Mouse (Mus musculus): Measurements from ENCODE around the gene Vmn1r24. TPM values are rescaled to one million over a fixed set of nuclear protein-coding genes. Genes with fewer than 3 reads are reported as not detected.
"Not testable (repeated sequence)": the region's sequence is repeated elsewhere in the genome, so short reads cannot be mapped to it uniquely, and the experiment has no call there.

Gene Vmn1r24
- total RNA-seq (2021) (not detected), polyA plus RNA-seq (2012; rRNA removed) (not detected in 2 replicates)
- long read RNA-seq, result 0 reads

DNA sequence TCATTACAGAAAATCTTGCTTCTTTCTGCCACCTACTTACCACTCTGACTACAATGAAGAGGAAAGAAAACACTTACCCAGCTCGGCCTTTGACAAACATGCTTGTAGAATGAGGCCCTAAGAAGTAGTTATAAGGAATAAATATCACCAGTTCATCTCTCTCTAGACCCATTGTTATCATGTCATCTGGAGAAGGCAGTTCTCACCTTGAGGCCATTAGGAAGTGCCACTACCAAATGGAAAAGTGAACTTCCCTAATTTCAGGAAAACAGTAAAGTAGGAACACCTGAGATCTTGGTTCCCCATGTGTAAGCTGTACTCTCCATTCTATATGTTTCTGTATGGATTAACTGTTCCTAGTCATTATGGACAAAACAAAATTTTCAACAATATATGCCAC is at the start of gene Vmn1r24:
TSS of gene Vmn1r24 (minus strand) at position 101 of the 400 bp plus-strand sequence.
- H3K79me2 ChIP-seq (replicated peaks; ENCODE audit: control insufficient read depth, insufficient read depth, low read length); H3K36me3 ChIP-seq (ENCODE audit: control insufficient read depth, insufficient read depth, low read length); DNase-seq; H3K4me1 ChIP-seq (ENCODE audit: control insufficient read depth, insufficient read depth, low read length); H3K27ac ChIP-seq; intact Hi-C loops (cut with DNase I); H3K4me3 ChIP-seq; H3K9ac ChIP-seq (ENCODE audit: low read depth, low read length); H3K27me3 ChIP-seq (ENCODE audit: control insufficient read depth, insufficient read depth, low read length): not testable (repeated sequence)
- WGBS, result 61% methylated on average over 1 of the region's 1 CpGs

DNA sequence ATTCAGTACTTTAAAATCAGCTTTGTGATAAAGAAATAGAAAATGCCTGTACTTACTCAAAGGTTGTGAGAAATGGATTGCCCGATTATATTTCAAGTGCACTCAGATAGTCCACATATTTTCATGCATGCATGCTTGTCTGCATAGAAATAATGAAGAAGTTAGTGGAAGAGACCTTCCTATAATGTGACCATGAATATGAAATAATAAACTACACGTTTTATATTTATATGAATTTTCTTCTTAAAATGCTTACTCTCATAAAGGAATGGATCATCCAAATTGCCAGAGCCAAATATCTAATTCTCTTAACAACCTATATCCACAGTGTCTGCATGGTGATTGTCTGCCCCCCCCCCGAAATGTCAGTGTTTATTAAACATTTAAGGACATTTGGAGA is 19.4 kb upstream of the Vmn1r24 start, which contains the start of gene Vmn1r25:
TSS of gene Vmn1r25 (minus strand) at position 101 of the 400 bp plus-strand sequence.
- no peak within 1 kb of the TSS for H3K9ac ChIP-seq (ENCODE audit: low read depth, low read length)
- 53% methylated on average over 3 of the region's 3 CpGs for WGBS
- intact Hi-C loops (cut with DNase I), result loop anchor here (10.0 kb wide), 1 partner anchor 464 kb away; the partner anchor contains the start of gene Vmn1r30
- no peaks in the 10 kb centered on the region for H3K79me2 ChIP-seq (replicated peaks; ENCODE audit: control insufficient read depth, insufficient read depth, low read length)
- no peaks in the 10 kb centered on the region for H3K36me3 ChIP-seq (ENCODE audit: control insufficient read depth, insufficient read depth, low read length)
- TF ChIP-seq POLR2A (IDR thresholded peaks at IDR 0.05; ENCODE audit: insufficient read depth, low read depth, low read length), result no peak
- TF ChIP-seq EP300 (IDR thresholded peaks at IDR 0.05; ENCODE audit: insufficient read depth, low read depth, low read length), result no peak
- no peak for TF ChIP-seq CTCF (IDR thresholded peaks at IDR 0.05)
- no peaks in the 10 kb centered on the region for H3K27me3 ChIP-seq (ENCODE audit: control insufficient read depth, insufficient read depth, low read length)
- DNase-seq, result no peak
- no peak within 1 kb of the TSS for H3K4me3 ChIP-seq
- no peaks in the 10 kb centered on the region for H3K4me1 ChIP-seq (ENCODE audit: control insufficient read depth, insufficient read depth, low read length)
- no peak within 1 kb of the TSS for H3K27ac ChIP-seq

DNA sequence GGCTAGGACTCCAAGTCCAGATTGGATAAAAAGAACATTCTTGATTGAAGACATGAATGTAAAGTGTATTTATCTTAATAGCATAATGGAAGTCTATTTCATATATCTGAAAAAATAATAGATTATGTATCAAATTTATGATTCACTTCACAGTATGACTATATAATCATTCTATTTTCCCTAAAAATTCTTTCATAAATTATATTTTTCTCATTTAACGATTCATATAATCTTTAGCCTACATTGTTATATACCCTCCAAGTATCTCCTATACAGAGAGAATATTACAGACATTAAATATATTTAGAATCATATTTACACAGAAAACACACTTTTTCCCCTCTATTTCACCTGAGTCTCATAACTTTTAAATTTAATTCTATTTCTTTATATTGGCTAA is 34.6 kb downstream of the Vmn1r24 start, which contains the start of gene Vmn1r23:
TSS of gene Vmn1r23 (minus strand) at position 101 of the 400 bp plus-strand sequence.
- H3K36me3 ChIP-seq (ENCODE audit: control insufficient read depth, insufficient read depth, low read length), result no peaks in the 10 kb centered on the region
- no peak for DNase-seq
- TF ChIP-seq EP300 (IDR thresholded peaks at IDR 0.05; ENCODE audit: insufficient read depth, low read depth, low read length) (no peak), CTCF (IDR thresholded peaks at IDR 0.05) (no peak), POLR2A (IDR thresholded peaks at IDR 0.05; ENCODE audit: insufficient read depth, low read depth, low read length) (no peak)
- no peaks in the 10 kb centered on the region for H3K27me3 ChIP-seq (ENCODE audit: control insufficient read depth, insufficient read depth, low read length)
- 73% methylated on average over 1 of the region's 1 CpGs for WGBS
- H3K4me1 ChIP-seq (ENCODE audit: control insufficient read depth, insufficient read depth, low read length), result no peaks in the 10 kb centered on the region
- H3K4me3 ChIP-seq, result no peak within 1 kb of the TSS
- no peak within 1 kb of the TSS for H3K9ac ChIP-seq (ENCODE audit: low read depth, low read length)
- intact Hi-C loops (cut with DNase I), result no loop called here
- H3K79me2 ChIP-seq (replicated peaks; ENCODE audit: control insufficient read depth, insufficient read depth, low read length), result no peaks in the 10 kb centered on the region
- H3K27ac ChIP-seq, result no peak within 1 kb of the TSS

DNA sequence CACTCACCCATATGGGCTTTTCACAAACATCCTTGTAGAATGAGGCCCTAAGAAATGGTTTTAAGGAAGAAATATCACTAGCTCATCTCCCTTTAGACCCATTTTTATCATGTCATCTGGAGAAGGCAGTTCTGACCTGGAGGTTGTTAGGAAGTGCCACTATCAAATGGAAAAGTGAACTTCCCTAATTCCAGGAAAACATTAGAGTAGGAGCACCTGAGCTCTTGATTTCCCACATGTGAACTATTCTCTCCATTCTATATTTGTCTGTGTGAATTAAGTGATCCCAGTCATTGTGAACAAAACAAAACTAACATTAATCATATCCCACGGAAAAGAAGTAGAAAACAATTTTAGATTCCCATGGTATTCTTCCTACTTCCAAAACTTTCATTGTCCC is 53.4 kb downstream of the Vmn1r24 start, which contains the start of gene Vmn1r22:
TSS of gene Vmn1r22 (minus strand) at position 101 of the 400 bp plus-strand sequence.
- 72% methylated on average over 1 of the region's 1 CpGs for WGBS
- H3K4me3 ChIP-seq, result no peak within 1 kb of the TSS

More for the DNA sequence above, 53.4 kb downstream of the Vmn1r24 start, which contains the start of gene Vmn1r22:
- Histone ChIP-seq H3K79me2 (replicated peaks; ENCODE audit: control insufficient read depth, insufficient read depth, low read length) (no peaks in the 10 kb centered on the region), H3K4me1 (ENCODE audit: control insufficient read depth, insufficient read depth, low read length) (no peaks in the 10 kb centered on the region), H3K27me3 (ENCODE audit: control insufficient read depth, insufficient read depth, low read length) (no peaks in the 10 kb centered on the region), H3K36me3 (ENCODE audit: control insufficient read depth, insufficient read depth, low read length) (no peaks in the 10 kb centered on the region), H3K9ac (ENCODE audit: low read depth, low read length) (no peak within 1 kb of the TSS), H3K27ac (no peak within 1 kb of the TSS)
- DNase-seq, result no peak
- intact Hi-C loops (cut with DNase I), result no loop called here
- no peak for TF ChIP-seq POLR2A (IDR thresholded peaks at IDR 0.05; ENCODE audit: insufficient read depth, low read depth, low read length)
- no peak for TF ChIP-seq EP300 (IDR thresholded peaks at IDR 0.05; ENCODE audit: insufficient read depth, low read depth, low read length)
- TF ChIP-seq CTCF (IDR thresholded peaks at IDR 0.05), result no peak

Other genes with a start within 250 kb of the Vmn1r24 start
- 10 to 100 TPM; 21.6 to 23.9 TPM for gene Vopp1, start 136.3 kb downstream of the Vmn1r24 start, total RNA-seq (2021)
- 11.3 and 13.8 TPM in 2 replicates for gene Vopp1, start 136.3 kb downstream of the Vmn1r24 start, polyA plus RNA-seq (2012; rRNA removed)
- gene Vmn1r21, start 111.2 kb downstream of the Vmn1r24 start, total RNA-seq (2021), result not detected
- not detected in 2 replicates for gene Vmn1r21, start 111.2 kb downstream of the Vmn1r24 start, polyA plus RNA-seq (2012; rRNA removed)
- gene Vmn1r22, start 53.5 kb downstream of the Vmn1r24 start, total RNA-seq (2021), result not detected
- not detected in 2 replicates for gene Vmn1r22, start 53.5 kb downstream of the Vmn1r24 start, polyA plus RNA-seq (2012; rRNA removed)
- not detected for gene Vmn1r23, start 34.7 kb downstream of the Vmn1r24 start, total RNA-seq (2021)
- not detected in 2 replicates for gene Vmn1r23, start 34.7 kb downstream of the Vmn1r24 start, polyA plus RNA-seq (2012; rRNA removed)
- gene Vmn1r25, start 19.3 kb upstream of the Vmn1r24 start, total RNA-seq (2021), result not detected
- not detected in 2 replicates for gene Vmn1r25, start 19.3 kb upstream of the Vmn1r24 start, polyA plus RNA-seq (2012; rRNA removed)
- gene Vmn1r26, start 53.7 kb upstream of the Vmn1r24 start, total RNA-seq (2021), result not detected
- not detected in 2 replicates for gene Vmn1r26, start 53.7 kb upstream of the Vmn1r24 start, polyA plus RNA-seq (2012; rRNA removed)